Mouse (Mus musculus) intestine, embryonic 16.5 days (tissue): ENCODE measurements around the gene Gna11. TPM values are rescaled to one million over a fixed set of nuclear protein-coding genes. Genes with fewer than 3 reads are reported as not detected.

Experiments used
- ATAC-seq: fragments of 200-750 bp; cut with Nextera tagmentation; 2 replicates; pipeline ENCODE4 v1.8.0; 2017; ENCODE audit warnings: moderate TSS enrichment, moderate library complexity
- H3K27ac ChIP-seq: fragments of 300-500 bp; sonication (generic); 2 replicates; pipeline ENCODE4 v1.5.1; 2014; ENCODE audit warnings: mild to moderate bottlenecking, low read length
- H3K27me3 ChIP-seq: fragments of 300-500 bp; sonication (generic); replicated peaks from 2 replicates; pipeline ENCODE4 v1.6.1; 2014; ENCODE audit warnings: low read length, control low read depth, mixed read lengths; ENCODE audit not compliant: control insufficient read depth, insufficient read depth
- H3K36me3 ChIP-seq: fragments of 300-500 bp; sonication (generic); 2 replicates; pipeline ENCODE4 v1.6.1; 2014; ENCODE audit warnings: low read length, control low read depth; ENCODE audit not compliant: control insufficient read depth, insufficient read depth
- H3K4me1 ChIP-seq: fragments of 300-500 bp; sonication (generic); 2 replicates; pipeline ENCODE4 v1.6.1; 2014; ENCODE audit warnings: low read length, control low read depth, mixed read lengths; ENCODE audit not compliant: control insufficient read depth, insufficient read depth
- H3K4me2 ChIP-seq: fragments of 300-500 bp; sonication (generic); 2 replicates; pipeline ENCODE4 v1.6.1; 2014; ENCODE audit warnings: low read depth, low read length, control low read depth
- H3K4me3 ChIP-seq: fragments of 300-500 bp; sonication (generic); 2 replicates; pipeline ENCODE4 v1.5.1; 2014; ENCODE audit warnings: mild to moderate bottlenecking, low read length
- H3K9ac ChIP-seq: fragments of 300-500 bp; sonication (generic); 2 replicates; pipeline ENCODE4 v1.6.1; 2014; ENCODE audit warnings: low read depth, low read length
- H3K9me3 ChIP-seq: fragments of 300-500 bp; sonication (generic); 2 replicates; pipeline ENCODE4 v1.6.1; 2016; ENCODE audit warnings: low read length, control low read depth; ENCODE audit not compliant: control insufficient read depth
- WGBS: fragments of 180-500 bp; shearing (Covaris S2); extraction: QIAGEN DNeasy Blood & Tissue Kit; methylation state at CpG from one replicate; pipeline ENCODE4 v1.1.7; 2014; 5-methylcytosine and 5-hydroxymethylcytosine counted together
- polyA plus RNA-seq: library from polyadenylated mRNA; unstranded; fragments of >200 nt; fragmentation: Nextera tagmentation; extraction: Ambion mirVana; gene quantifications from 2 replicates; pipeline ENCODE4 v1.2.1, GENCODE M21; 2015

Gene Gna11
- polyA plus RNA-seq, 1 experiment from 2014 or later, result 296 TPM

DNA sequence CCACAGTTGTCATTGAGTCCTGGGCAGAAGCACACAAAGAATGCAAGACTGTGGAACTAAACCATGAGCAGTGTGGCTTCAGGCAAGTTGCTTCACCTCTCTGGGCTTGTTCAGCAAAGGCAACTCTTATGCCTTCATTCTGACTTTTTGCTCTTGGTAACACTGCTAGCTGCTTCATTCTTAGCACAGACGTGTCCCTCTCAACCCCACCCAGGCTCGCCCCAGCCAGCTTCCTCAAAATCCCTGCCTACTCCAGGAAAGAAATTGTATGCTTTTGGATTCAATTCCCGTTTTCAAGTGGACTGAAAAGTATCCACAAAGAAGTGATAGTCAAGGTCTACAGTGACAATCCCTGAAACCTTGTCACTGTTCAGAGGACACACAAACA lies 25.0 kb downstream of the Gna11 start:
- 61% methylated on average over 3 of the region's 3 CpGs for WGBS
- no peaks in the 10 kb centered on the region for H3K36me3 ChIP-seq
- H3K4me2 ChIP-seq, result no peak overlapping the region
- ATAC-seq, result no peak
- H3K4me3 ChIP-seq, result no peak overlapping the region
- H3K27ac ChIP-seq, result no peak overlapping the region
- H3K9me3 ChIP-seq, result no peaks in the 10 kb centered on the region
- H3K27me3 ChIP-seq, result no peaks in the 10 kb centered on the region
- no peak overlapping the region for H3K9ac ChIP-seq
- H3K4me1 ChIP-seq, result peaks cover 11% of the 10 kb centered on the region

DNA sequence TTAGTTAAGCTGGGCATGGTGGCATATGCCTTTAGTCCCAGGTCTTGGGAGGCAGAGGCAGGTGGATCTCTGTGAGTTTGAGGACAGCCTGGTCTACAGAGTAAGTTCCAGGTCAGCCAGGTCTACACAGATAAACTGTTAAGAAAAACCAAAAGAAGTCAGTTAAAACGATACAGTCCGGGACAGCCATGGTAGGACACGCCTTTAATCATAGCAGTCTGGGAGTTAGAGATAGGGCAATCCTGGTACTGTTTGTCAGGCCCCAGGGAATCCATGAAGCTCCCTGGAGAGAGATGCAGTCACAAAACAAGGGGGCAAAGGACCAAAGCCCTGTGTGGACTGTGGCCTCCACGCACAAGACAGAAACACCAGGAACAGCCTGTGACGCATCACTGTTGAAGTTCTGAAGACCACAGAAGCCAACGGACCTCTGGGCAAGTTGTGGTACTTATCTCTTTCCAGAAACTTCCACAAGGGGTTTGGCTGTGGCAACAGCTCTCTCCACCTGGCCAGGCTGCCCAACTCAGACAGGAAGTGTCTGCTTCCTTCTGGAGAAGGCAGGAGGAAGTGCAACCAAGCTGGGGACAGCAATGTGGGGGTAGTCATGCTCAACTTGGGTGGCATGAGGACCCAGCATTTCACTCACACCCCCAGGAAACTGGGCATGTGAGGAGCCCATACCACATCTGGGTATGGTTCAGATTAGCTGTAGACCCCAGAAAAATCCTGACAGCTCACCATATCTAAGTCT lies 25.6 kb downstream of the Gna11 start:
- WGBS, result 74% methylated on average over 6 of the region's 6 CpGs
- peaks cover 11% of the 10 kb centered on the region for H3K4me1 ChIP-seq
- H3K27me3 ChIP-seq, result no peaks in the 10 kb centered on the region
- H3K4me2 ChIP-seq, result no peak overlapping the region
- H3K36me3 ChIP-seq, result no peaks in the 10 kb centered on the region
- no peaks in the 10 kb centered on the region for H3K9me3 ChIP-seq
- no peak overlapping the region for H3K9ac ChIP-seq
- ATAC-seq, result no peak
- no peak overlapping the region for H3K4me3 ChIP-seq
- H3K27ac ChIP-seq, result no peak overlapping the region

DNA sequence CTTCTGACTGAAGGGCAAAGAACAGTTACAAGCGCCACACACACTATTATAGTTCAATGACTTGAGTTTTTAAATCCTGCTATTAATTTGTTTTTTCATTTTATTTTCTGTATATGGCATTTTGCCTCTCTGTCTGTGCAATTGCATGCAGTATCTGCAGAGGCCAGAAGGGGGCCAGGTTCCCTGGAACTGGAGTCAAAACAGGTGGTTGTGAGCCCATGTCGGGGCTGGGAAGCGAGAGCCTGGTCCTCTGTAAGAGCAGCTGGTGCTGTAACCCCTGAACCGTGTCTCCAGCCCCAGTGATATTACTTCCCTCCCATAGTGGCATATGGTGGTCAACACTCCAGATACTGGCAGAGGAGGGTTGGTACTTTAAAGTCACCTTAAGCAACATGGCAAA lies 26.4 kb downstream of the Gna11 start:
- H3K4me1 ChIP-seq, result peaks cover 2% of the 10 kb centered on the region; the same call in 1 of the 2 replicates
- 0 out of 2 replicates have a peak, but pooled peaks cover 5% of the 10 kb centered on the region for H3K9me3 ChIP-seq
- 23% methylated on average over 4 of the region's 4 CpGs for WGBS
- no peaks in the 10 kb centered on the region for H3K36me3 ChIP-seq
- H3K27ac ChIP-seq, result no peak overlapping the region
- no peaks in the 10 kb centered on the region for H3K27me3 ChIP-seq
- H3K9ac ChIP-seq, result no peak overlapping the region
- no peak overlapping the region for H3K4me2 ChIP-seq
- peak; percentile 62 for ATAC-seq
- H3K4me3 ChIP-seq, result no peak overlapping the region

DNA sequence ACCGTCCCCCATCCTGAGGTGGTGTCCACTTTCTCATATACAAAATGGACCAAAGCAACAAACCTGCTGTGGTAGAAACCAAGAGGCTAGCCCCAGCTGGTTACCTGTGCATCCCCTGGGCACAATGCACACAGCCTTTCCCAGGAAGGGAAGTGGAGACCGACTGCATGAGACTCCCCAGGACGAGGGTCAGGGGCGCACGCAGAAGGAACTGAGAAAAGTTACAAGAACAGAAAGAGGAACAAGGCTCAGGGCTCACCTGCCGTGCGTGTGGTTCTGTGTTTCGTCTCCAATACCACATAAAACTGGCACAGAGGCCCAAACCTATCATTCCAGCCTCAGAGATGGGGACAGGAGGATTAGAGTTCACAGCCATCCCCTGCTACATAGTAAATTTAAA lies 27.8 kb downstream of the Gna11 start:
- WGBS, result 72% methylated on average over 8 of the region's 8 CpGs
- Histone ChIP-seq H3K4me2 (no peak overlapping the region), H3K27me3 (0 out of 2 replicates have a peak, but pooled peaks cover 4% of the 10 kb centered on the region), H3K36me3 (no peaks in the 10 kb centered on the region), H3K4me1 (no peaks in the 10 kb centered on the region), H3K4me3 (no peak overlapping the region), H3K9ac (no peak overlapping the region), H3K27ac (no peak overlapping the region), H3K9me3 (0 out of 2 replicates have a peak, but pooled peaks cover 5% of the 10 kb centered on the region)
- no peak for ATAC-seq

DNA sequence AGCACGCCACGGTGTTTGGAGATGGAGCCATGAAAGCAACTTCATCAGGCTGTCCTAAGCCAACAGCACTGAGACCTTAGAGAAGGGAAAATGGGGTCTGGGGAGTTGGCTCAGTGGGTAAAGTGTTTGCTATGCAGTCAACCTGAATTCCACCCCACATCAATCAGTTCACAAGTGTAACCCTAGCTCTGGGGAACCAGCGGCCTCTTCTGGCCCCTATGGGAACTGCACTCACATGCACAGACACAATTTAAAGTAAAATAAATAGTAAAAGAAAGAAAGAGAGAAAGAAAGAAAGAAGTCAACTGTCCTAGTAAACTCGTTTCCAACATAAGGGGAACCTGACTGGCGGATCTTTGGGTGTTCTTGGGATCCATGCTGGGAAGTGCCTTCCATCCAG lies 31.2 kb downstream of the Gna11 start:
- WGBS, result 86% methylated on average over 5 of the region's 5 CpGs
- Histone ChIP-seq H3K36me3 (no peaks in the 10 kb centered on the region), H3K4me3 (no peak overlapping the region), H3K27ac (no peak overlapping the region), H3K9me3 (0 out of 2 replicates have a peak, but pooled peaks cover 5% of the 10 kb centered on the region), H3K9ac (no peak overlapping the region), H3K27me3 (0 out of 2 replicates have a peak, but pooled peaks cover 4% of the 10 kb centered on the region), H3K4me1 (no peaks in the 10 kb centered on the region), H3K4me2 (no peak overlapping the region)
- ATAC-seq, result no peak

DNA sequence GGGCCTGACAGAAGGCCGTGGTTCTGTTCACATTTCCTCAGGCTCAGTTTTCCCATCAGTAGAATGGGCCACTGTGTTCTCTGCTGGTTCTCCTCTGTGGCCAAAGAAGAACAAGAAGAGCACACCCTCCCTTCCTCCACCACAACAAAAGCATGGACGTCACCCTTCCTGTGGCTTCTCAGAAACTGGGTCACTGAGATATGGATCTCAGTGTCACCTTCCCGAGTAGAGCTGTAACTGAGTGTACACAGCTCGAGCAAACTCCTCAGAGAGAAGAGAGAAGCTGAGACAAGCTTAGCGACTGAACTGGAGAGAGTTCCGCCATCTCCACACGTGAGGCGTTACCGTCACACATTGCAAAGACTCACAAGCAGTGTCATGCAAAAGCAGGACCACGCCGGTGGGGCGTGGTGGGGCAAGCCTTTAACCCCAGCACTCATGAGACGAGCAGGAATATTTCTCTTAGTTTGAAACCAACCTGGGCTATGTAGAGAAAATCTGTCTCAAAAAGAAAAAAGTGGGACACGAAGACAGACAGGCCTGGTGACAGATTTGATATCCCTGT lies 34.7 kb downstream of the Gna11 start:
- ATAC-seq, result no peak
- H3K4me2 ChIP-seq, result no peak overlapping the region
- H3K27ac ChIP-seq, result no peak overlapping the region
- WGBS, result 73% methylated on average over 14 of the region's 14 CpGs
- H3K27me3 ChIP-seq, result 0 out of 2 replicates have a peak, but pooled peaks cover 4% of the 10 kb centered on the region
- no peaks in the 10 kb centered on the region for H3K36me3 ChIP-seq
- H3K9ac ChIP-seq, result no peak overlapping the region
- H3K9me3 ChIP-seq, result 0 out of 2 replicates have a peak, but pooled peaks cover 5% of the 10 kb centered on the region
- H3K4me3 ChIP-seq, result no peak overlapping the region
- no peaks in the 10 kb centered on the region for H3K4me1 ChIP-seq

DNA sequence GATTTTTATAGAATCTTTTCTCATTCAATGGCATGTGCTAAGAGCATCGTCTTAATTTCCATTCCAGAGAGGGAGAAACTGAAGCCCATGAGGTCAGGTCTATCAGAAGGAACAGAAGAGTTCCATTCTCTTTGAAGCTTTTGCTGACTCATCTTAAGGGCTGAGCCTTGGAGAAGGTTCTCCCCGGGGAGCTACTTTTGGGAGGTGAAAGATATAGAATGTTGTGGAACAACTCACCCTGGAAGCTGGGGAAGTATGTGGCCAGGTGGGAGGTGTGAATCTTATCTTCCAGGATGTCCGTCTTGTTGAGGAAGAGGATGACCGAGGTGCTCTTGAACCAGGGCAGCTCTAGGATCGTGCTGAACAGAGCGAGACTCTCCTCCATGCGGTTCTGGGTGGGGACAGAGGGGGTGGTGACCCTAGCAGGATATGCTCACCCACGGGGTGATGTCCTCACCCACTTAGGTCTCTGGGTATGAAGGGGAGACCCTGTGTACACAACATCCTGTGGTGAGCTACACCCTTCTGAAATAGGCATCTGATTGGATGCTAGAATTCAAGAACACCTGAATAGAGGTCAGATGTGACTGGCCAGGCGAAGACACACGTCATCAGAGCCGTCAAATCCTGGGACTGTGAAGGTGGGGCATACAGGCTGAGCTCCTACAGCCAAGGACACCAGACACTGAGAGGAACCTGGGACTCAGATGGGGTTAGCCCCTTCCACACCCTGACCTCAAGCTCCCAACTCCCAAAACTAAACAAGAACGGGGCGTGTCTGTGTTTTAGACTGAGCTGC lies 37.1 kb downstream of the Gna11 start:
- Histone ChIP-seq H3K4me3 (no peak overlapping the region), H3K27ac (no peak overlapping the region), H3K9me3 (no peaks in the 10 kb centered on the region), H3K36me3 (no peaks in the 10 kb centered on the region), H3K9ac (no peak overlapping the region), H3K4me2 (no peak overlapping the region), H3K4me1 (peaks cover 2% of the 10 kb centered on the region; the same call in 1 of the 2 replicates), H3K27me3 (0 out of 2 replicates have a peak, but pooled peaks cover 4% of the 10 kb centered on the region)
- WGBS, result 70% methylated on average over 13 of the region's 13 CpGs
- no peak for ATAC-seq

DNA sequence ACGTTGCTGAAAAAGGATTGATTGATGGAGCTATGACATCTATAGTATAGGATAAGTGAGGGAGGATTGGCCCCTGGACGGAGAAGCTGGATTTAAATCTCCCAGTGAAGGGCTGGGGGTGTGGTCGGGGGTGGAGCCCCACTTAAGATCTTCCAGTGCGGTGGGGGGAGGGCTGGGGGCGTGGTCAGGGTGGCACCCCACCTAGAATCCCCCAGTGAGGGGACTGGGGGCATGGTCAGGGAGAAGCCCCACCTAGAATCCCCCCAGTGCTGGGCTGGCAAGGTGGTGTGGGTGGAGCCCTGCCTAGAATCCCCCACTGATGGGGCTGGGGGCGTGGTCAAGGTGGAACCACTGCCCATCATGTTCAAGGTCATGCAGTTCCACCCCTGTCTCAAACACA lies 37.9 kb downstream of the Gna11 start:
- Histone ChIP-seq H3K4me3 (no peak overlapping the region), H3K27me3 (no peaks in the 10 kb centered on the region), H3K27ac (no peak overlapping the region), H3K4me1 (peaks cover 4% of the 10 kb centered on the region; the same call in 1 of the 2 replicates), H3K36me3 (no peaks in the 10 kb centered on the region), H3K9ac (no peak overlapping the region), H3K4me2 (no peak overlapping the region), H3K9me3 (no peaks in the 10 kb centered on the region)
- ATAC-seq, result no peak
- WGBS, result 28% methylated on average over 6 of the region's 6 CpGs

DNA sequence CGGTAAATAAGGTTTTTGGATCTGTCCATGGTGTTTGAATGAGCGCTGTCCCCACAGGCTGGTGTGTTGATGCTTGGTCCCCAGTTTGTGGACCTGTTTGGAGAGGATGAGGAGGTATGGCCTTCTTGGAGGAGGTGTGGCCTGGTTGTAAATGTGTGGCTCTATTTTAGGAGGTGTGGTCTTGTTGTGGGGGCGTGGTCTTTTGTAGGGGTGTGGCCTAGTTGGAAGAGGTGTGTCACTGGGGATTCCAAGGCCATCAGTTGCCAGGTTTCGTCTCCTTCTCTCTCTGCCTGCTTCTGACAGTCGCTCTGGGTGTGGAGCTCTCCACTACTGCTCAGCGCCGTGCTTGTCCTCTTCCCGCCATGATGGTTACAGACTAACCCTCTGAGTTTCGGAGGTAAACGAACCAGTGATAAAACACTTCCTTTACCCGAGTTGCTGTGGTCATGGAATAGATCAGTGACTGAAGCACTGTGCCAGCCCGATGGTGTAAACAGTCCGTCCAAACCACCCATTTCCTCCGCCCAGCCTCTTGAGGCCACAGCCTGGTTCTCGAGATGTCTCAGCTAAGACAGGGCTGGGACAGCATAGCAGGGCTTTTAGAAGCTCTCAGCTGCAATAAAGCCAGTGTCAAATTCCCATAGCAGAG lies 39.9 kb downstream of the Gna11 start:
- WGBS, result 69% methylated on average over 15 of the region's 15 CpGs
- Histone ChIP-seq H3K4me3 (no peak overlapping the region), H3K27ac (no peak overlapping the region), H3K4me2 (no peak overlapping the region), H3K9me3 (no peaks in the 10 kb centered on the region), H3K27me3 (no peaks in the 10 kb centered on the region), H3K9ac (no peak overlapping the region), H3K4me1 (peaks cover 4% of the 10 kb centered on the region; the same call in 1 of the 2 replicates), H3K36me3 (no peaks in the 10 kb centered on the region)
- no peak for ATAC-seq
